Mouse (Mus musculus) hindbrain, embryonic 12.5 days (tissue): ENCODE measurements around the gene Gm20422. TPM values are rescaled to one million over a fixed set of nuclear protein-coding genes. Genes with fewer than 3 reads are reported as not detected.

Experiments
- ATAC-seq: fragments of 200-750 bp; cut with Nextera tagmentation; 2 replicates; pipeline ENCODE4 v1.8.0; 2017; ENCODE audit warnings: moderate TSS enrichment; ENCODE audit not compliant: low FRiP score
- H3K27ac ChIP-seq: fragments of 300-500 bp; sonication (generic); 2 replicates; pipeline ENCODE4 v1.5.1; 2016; ENCODE audit warnings: mild to moderate bottlenecking
- H3K27me3 ChIP-seq: fragments of 300-500 bp; sonication (generic); 2 replicates; pipeline ENCODE4 v1.6.1; 2016; ENCODE audit warnings: mild to moderate bottlenecking
- H3K36me3 ChIP-seq: fragments of 300-500 bp; sonication (generic); 2 replicates; pipeline ENCODE4 v1.6.1; 2016; ENCODE audit warnings: mild to moderate bottlenecking
- H3K4me1 ChIP-seq: fragments of 300-500 bp; sonication (generic); 2 replicates; pipeline ENCODE4 v1.6.1; 2016
- H3K4me2 ChIP-seq: fragments of 300-500 bp; sonication (generic); replicated peaks from 2 replicates; pipeline ENCODE4 v1.6.1; 2016; ENCODE audit warnings: mild to moderate bottlenecking
- H3K4me3 ChIP-seq: fragments of 300-500 bp; sonication (generic); 2 replicates; pipeline ENCODE4 v1.5.1; 2016; ENCODE audit warnings: mild to moderate bottlenecking
- H3K9ac ChIP-seq: fragments of 300-500 bp; sonication (generic); 2 replicates; pipeline ENCODE4 v1.6.1; 2016; ENCODE audit warnings: mild to moderate bottlenecking, moderate library complexity
- H3K9me3 ChIP-seq: fragments of 300-500 bp; sonication (generic); replicated peaks from 2 replicates; pipeline ENCODE4 v1.6.1; 2016; ENCODE audit warnings: mild to moderate bottlenecking
- WGBS: fragments of 180-500 bp; shearing (Covaris S2); methylation state at CpG from one replicate; pipeline ENCODE4 v1.1.7; 2016; 5-methylcytosine and 5-hydroxymethylcytosine counted together
- polyA plus RNA-seq: library from polyadenylated mRNA; unstranded; fragments of >200 nt; fragmentation: Nextera tagmentation; extraction: Ambion mirVana; gene quantifications from 2 replicates; pipeline ENCODE4 v1.2.1, GENCODE M21; 2016

Gene Gm20422
- polyA plus RNA-seq, 1 experiment from 2014 or later, result not detected

GRCm38 (mm10) chr8:69805086-69805485 is 30.4 kb upstream of the Gm20422 start:
- Histone ChIP-seq H3K27me3 (no peaks in the 10 kb centered on the region), H3K4me1 (peaks cover 13% of the 10 kb centered on the region), H3K4me2 (no peak overlapping the region), H3K9me3 (no peaks in the 10 kb centered on the region), H3K9ac (no peak overlapping the region), H3K4me3 (no peak overlapping the region), H3K36me3 (peaks cover 77% of the 10 kb centered on the region), H3K27ac (no peak overlapping the region)
- WGBS, result 96% methylated on average over 10 of the region's 10 CpGs
- ATAC-seq, result no peak

GRCm38 (mm10) chr8:69804537-69804936 is 29.9 kb upstream of the Gm20422 start:
- H3K27ac ChIP-seq, result no peak overlapping the region
- H3K36me3 ChIP-seq, result peaks cover 82% of the 10 kb centered on the region
- H3K27me3 ChIP-seq, result no peaks in the 10 kb centered on the region
- no peak overlapping the region for H3K4me2 ChIP-seq
- no peak for ATAC-seq
- peaks cover 10% of the 10 kb centered on the region for H3K4me1 ChIP-seq
- no peak overlapping the region for H3K9ac ChIP-seq
- WGBS, result 94% methylated on average over 6 of the region's 6 CpGs
- H3K4me3 ChIP-seq, result no peak overlapping the region
- H3K9me3 ChIP-seq, result no peaks in the 10 kb centered on the region

- Histone ChIP-seq H3K4me3 (no peak overlapping the region), H3K4me1 (0 out of 2 replicates have a peak, but pooled peaks cover 1% of the 10 kb centered on the region), H3K27ac (no peak overlapping the region), H3K9me3 (no peaks in the 10 kb centered on the region), H3K9ac (no peak overlapping the region), H3K36me3 (peaks cover 94% of the 10 kb centered on the region), H3K4me2 (no peak overlapping the region), H3K27me3 (no peaks in the 10 kb centered on the region)
- WGBS, result 97% methylated on average over 7 of the region's 7 CpGs
- ATAC-seq, result no peak
Measured at GRCm38 (mm10) chr8:69803366-69803765, 28.7 kb upstream of the Gm20422 start.

- H3K4me2 ChIP-seq, result no peak overlapping the region
- H3K4me3 ChIP-seq, result no peak overlapping the region
- H3K27me3 ChIP-seq, result no peaks in the 10 kb centered on the region
- H3K9me3 ChIP-seq, result no peaks in the 10 kb centered on the region
- H3K27ac ChIP-seq, result no peak overlapping the region
- H3K36me3 ChIP-seq, result peaks cover 96% of the 10 kb centered on the region
- no peaks in the 10 kb centered on the region for H3K4me1 ChIP-seq
- H3K9ac ChIP-seq, result no peak overlapping the region
- no peak for ATAC-seq
Measured at GRCm38 (mm10) chr8:69802216-69802615, 27.5 kb upstream of the Gm20422 start.

- Histone ChIP-seq H3K4me3 (no peak overlapping the region), H3K27ac (no peak overlapping the region), H3K36me3 (peaks cover 96% of the 10 kb centered on the region), H3K4me1 (no peaks in the 10 kb centered on the region), H3K27me3 (no peaks in the 10 kb centered on the region), H3K4me2 (no peak overlapping the region), H3K9ac (no peak overlapping the region), H3K9me3 (no peaks in the 10 kb centered on the region)
- ATAC-seq, result no peak
- 96% methylated on average over 4 of the region's 4 CpGs for WGBS
Measured at GRCm38 (mm10) chr8:69801796-69802195, 27.1 kb upstream of the Gm20422 start.

GRCm38 (mm10) chr8:69799946-69800345 is 25.3 kb upstream of the Gm20422 start:
- peaks cover 96% of the 10 kb centered on the region for H3K36me3 ChIP-seq
- no peak overlapping the region for H3K4me3 ChIP-seq
- H3K27me3 ChIP-seq, result no peaks in the 10 kb centered on the region
- H3K4me2 ChIP-seq, result no peak overlapping the region
- H3K4me1 ChIP-seq, result no peaks in the 10 kb centered on the region
- no peak overlapping the region for H3K9ac ChIP-seq
- no peaks in the 10 kb centered on the region for H3K9me3 ChIP-seq
- ATAC-seq, result no peak
- 90% methylated on average over 5 of the region's 5 CpGs for WGBS
- H3K27ac ChIP-seq, result no peak overlapping the region

- WGBS, result 93% methylated on average over 8 of the region's 8 CpGs
- ATAC-seq, result no peak
- Histone ChIP-seq H3K4me3 (no peak overlapping the region), H3K9me3 (no peaks in the 10 kb centered on the region), H3K9ac (no peak overlapping the region), H3K36me3 (peaks cover 98% of the 10 kb centered on the region), H3K4me2 (no peak overlapping the region), H3K4me1 (no peaks in the 10 kb centered on the region), H3K27ac (no peak overlapping the region), H3K27me3 (no peaks in the 10 kb centered on the region)
Measured at GRCm38 (mm10) chr8:69799261-69799660, 24.6 kb upstream of the Gm20422 start.

- Histone ChIP-seq H3K4me2 (no peak overlapping the region), H3K4me3 (no peak overlapping the region), H3K36me3 (peaks cover 90% of the 10 kb centered on the region), H3K9me3 (no peaks in the 10 kb centered on the region), H3K27ac (no peak overlapping the region), H3K9ac (no peak overlapping the region), H3K27me3 (no peaks in the 10 kb centered on the region), H3K4me1 (peaks cover 3% of the 10 kb centered on the region)
- WGBS, result 96% methylated on average over 10 of the region's 10 CpGs
- ATAC-seq, result no peak
Measured at GRCm38 (mm10) chr8:69797661-69798060, 23.0 kb upstream of the Gm20422 start.

- Histone ChIP-seq H3K27me3 (no peaks in the 10 kb centered on the region), H3K27ac (no peak overlapping the region)
- WGBS, result 97% methylated on average over 16 of the region's 16 CpGs
Measured at GRCm38 (mm10) chr8:69796721-69797345, 22.1 kb upstream of the Gm20422 start.

GRCm38 (mm10) chr8:69794901-69795300 is 20.2 kb upstream of the Gm20422 start:
- Histone ChIP-seq H3K4me2 (no peak overlapping the region), H3K4me1 (peaks cover 19% of the 10 kb centered on the region), H3K36me3 (peaks cover 64% of the 10 kb centered on the region), H3K9me3 (no peaks in the 10 kb centered on the region), H3K27ac (no peak overlapping the region), H3K9ac (no peak overlapping the region), H3K27me3 (no peaks in the 10 kb centered on the region), H3K4me3 (no peak overlapping the region)
- WGBS, result 97% methylated on average over 6 of the region's 6 CpGs
- no peak for ATAC-seq

More at GRCm38 (mm10) chr8:69796721-69797345, 22.1 kb upstream of the Gm20422 start:
- no peak overlapping the region for H3K4me3 ChIP-seq
- peaks cover 12% of the 10 kb centered on the region for H3K4me1 ChIP-seq
- no peaks in the 10 kb centered on the region for H3K9me3 ChIP-seq
- no peak for ATAC-seq
- H3K9ac ChIP-seq, result no peak overlapping the region
- H3K36me3 ChIP-seq, result peaks cover 81% of the 10 kb centered on the region
- no peak overlapping the region for H3K4me2 ChIP-seq

GRCm38 (mm10) chr8:69794096-69794495 is 19.4 kb upstream of the Gm20422 start:
- H3K4me2 ChIP-seq, result no peak overlapping the region
- WGBS, result 97% methylated on average over 3 of the region's 3 CpGs
- H3K27ac ChIP-seq, result no peak overlapping the region
- peaks cover 56% of the 10 kb centered on the region for H3K36me3 ChIP-seq
- no peak overlapping the region for H3K4me3 ChIP-seq
- ATAC-seq, result no peak
- no peaks in the 10 kb centered on the region for H3K9me3 ChIP-seq
- H3K27me3 ChIP-seq, result no peaks in the 10 kb centered on the region
- H3K4me1 ChIP-seq, result peaks cover 22% of the 10 kb centered on the region
- H3K9ac ChIP-seq, result no peak overlapping the region

GRCm38 (mm10) chr8:69793666-69794065 is 19.0 kb upstream of the Gm20422 start:
- no peak overlapping the region for H3K4me3 ChIP-seq
- H3K9me3 ChIP-seq, result no peaks in the 10 kb centered on the region
- H3K36me3 ChIP-seq, result peaks cover 52% of the 10 kb centered on the region
- H3K4me1 ChIP-seq, result peaks cover 22% of the 10 kb centered on the region
- no peak overlapping the region for H3K9ac ChIP-seq
- no peak for ATAC-seq
- H3K4me2 ChIP-seq, result no peak overlapping the region
- H3K27ac ChIP-seq, result no peak overlapping the region
- H3K27me3 ChIP-seq, result no peaks in the 10 kb centered on the region
- 88% methylated on average over 4 of the region's 4 CpGs for WGBS

- peak overlapping the region; percentile 98 for H3K4me3 ChIP-seq
- no peaks in the 10 kb centered on the region for H3K27me3 ChIP-seq
- peak; percentile 75 for ATAC-seq
- no peaks in the 10 kb centered on the region for H3K9me3 ChIP-seq
- peaks cover 22% of the 10 kb centered on the region for H3K4me1 ChIP-seq
- WGBS, result 1% methylated on average over 48 of the region's 48 CpGs
- H3K27ac ChIP-seq, result peak overlapping the region; percentile 81
- peak overlapping the region; percentile 98 for H3K9ac ChIP-seq
- peak overlapping the region; percentile 86 for H3K4me2 ChIP-seq
- peaks cover 31% of the 10 kb centered on the region for H3K36me3 ChIP-seq
Measured at GRCm38 (mm10) chr8:69791415-69792068, 16.9 kb upstream of the Gm20422 start.
